Mouse (Mus musculus): ENCODE measurements around the gene Gatad1.
"Not testable (repeated sequence)": the region's sequence is repeated elsewhere in the genome, so short reads cannot be mapped to it uniquely, and the experiment has no call there.

The Gatad1 gene

DNA sequence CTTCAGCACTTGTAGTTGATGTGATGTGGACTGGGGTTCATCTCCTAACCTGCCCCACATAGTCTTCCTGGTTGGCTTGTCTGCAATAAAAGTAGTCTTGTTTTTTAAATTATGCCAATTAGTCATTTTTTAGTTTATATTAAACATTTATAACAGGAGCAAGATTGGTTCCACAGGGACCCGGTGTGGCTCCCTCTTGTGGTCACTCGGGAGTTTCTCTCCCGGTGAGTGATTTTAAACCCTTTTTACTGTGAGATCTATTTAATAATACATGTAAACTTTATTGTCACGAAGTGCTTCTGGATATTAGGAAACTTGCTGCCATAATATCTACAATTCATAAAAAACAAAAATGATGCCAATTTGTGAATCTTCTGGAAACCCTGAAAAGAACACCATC, 23.0 kb downstream of the Gatad1 start:
- no peak for DNase-seq

DNA sequence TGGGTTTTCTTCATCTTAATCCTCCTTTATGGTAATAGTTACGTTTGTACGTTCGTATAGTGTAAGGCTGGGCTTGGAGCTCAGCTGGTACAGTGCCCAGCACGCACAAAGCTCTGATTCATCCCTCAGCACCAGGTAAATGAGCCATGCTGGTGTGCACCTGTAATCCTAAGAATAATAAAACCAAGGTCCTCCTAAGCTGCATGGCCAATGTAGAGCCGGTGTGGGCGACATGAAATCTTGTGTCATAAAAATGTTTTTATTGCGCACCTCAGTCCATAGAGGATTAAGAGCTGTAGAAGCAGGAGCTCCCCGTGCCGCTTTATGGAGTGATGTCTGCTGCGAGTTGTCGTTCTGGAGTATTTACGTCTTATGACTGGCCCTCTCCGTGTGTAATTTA, 23.7 kb downstream of the Gatad1 start:
- DNase-seq = no peak

DNA sequence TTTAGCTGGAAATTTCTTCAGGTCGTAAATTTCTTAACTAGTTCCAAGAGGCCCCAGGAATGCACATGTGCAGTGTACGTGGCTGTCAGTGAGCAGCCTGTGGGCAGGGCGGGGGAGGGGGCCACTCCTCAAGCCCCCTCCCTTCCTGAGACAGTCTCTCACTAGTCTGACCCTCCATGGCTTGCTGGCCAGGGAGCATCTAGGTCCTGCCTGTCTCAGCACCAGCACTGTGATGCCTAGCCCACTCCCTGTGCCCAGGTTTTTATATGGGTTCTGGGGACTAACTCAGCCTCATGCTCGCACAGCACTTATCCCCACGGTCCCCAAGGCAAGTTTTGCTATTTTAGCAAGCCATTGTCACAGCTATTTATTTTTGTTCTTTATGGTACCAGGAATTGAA, 24.7 kb downstream of the Gatad1 start:
- DNase-seq = no peak

DNA sequence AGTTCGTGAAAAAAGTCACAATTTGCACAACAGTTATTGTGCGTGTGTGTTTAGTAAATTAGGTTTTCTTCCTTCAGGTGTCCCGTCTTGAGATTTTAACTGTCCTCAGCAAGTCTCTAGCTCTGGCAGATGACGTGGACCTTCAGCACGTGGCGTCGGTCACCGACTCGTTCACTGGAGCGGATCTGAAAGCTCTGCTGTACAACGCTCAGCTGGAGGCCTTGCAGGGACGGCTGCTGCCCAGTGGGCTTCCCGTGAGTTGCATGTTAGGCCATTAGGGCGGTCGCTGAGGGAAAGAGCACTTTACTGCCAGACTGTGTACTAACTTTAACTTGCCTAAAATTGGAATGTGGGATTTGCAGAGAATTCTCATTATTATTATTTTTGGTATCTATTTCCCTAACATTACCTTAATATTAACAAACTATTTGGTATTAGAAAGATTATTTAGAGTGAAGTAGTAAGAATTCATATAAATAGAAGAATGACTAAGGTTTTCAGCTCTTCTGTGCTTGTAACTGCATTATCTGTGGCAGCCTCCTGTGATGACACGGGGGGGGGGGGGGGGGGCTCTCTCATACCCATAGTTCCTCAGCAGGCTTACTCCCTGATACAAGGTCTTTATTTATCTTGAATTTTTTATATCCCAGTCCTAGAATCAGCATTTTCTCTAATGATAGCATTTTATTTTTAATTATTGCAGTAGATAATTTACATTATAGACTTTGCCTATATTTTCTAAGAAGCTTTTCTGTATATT, 25.3 kb downstream of the Gatad1 start:
- no peak for DNase-seq

DNA sequence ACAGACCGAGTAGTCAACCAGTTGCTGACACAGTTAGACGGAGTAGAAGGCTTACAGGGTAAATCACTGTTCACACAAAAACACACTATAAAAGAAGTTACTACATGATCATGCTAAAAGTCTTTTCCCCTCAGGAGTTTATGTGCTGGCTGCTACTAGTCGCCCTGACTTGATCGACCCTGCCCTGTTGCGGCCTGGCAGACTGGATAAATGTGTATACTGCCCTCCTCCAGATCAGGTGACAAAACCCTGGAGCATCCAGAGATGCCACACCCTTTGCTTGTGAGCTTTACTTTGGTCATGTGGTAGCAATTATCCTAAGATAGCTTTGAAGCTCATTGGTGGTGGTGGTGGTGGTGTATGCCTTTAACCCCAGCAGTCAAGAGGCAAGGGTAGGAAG, 26.9 kb downstream of the Gatad1 start:
- DNase-seq = no peak

DNA sequence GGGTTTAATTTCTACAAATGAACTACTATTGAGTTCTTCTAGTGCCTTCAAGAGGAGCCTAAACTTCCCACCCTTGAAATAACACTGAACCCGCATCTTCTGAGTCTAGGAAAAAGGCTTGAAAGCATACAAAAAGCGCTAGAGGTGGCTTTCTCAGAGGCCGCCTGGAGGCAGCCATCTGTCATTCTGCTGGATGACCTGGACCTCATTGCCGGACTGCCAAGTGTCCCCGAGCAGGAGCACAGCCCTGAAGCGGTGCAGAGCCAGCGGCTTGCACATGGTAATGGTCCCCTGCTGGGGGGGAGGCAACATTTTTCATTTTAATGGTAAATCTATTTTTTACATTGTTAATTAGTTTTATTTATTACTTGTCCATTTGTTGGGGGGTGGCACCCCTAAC, 36.5 kb downstream of the Gatad1 start:
- DNase-seq = no peak

DNA sequence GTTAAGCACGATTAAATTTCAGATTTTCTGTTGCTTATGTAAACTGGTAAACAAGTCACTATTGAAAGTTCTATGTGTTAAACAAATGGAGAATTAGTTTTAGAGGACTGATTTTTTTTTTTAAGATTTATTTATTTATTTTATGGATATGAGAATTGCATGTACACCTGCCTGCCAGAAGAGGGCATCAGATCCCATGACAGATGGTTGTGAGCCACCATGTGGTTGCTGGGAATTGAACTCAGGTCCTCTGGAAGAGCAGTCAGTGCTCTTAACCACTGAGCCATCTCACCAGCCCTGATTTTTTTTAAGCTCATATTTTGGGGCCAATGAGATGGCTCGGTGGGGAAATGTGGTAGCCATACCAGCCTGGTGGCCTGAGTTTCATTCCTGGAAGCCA, 45.1 kb downstream of the Gatad1 start:
- not testable (repeated sequence) for DNase-seq

DNA sequence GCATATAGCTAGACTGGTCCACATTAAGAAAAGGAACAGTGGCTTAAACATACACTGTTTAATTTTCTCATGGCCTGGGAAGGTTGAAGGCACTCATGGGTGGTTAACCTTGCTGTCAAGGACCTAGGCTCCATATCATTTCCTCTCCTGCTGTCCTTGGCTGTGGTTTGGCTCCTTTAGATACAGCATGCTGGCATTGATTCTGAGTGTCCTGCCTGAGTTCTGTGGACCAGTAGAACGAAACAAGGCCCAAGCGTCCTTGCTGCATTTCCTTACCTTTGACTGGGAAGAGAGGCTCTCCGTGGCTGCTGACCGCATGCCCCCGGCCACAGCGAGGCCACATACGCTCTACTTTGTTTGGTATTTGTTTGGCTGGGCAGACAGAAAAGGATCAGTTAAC, 47.7 kb downstream of the Gatad1 start:
- no peak for DNase-seq

DNA sequence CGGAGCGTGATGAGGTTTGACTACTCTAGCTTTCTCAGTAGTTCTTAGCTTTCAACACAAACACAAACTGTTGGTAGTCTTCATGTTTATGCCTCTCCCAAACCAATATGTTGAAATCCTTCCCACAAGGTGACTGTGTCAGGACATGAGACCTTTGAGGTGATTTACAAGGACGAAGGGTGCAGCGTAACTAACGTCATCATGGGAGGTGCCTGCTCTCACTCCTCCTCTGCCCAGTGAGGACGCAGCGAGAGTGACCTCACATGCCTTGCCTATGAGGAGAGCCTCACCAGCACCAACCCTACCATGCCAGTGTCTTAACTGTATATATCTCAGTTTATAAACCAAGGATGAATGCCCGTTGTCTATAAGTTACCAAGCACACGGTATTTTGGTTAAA, 49.9 kb downstream of the Gatad1 start:
- no peak for DNase-seq

DNA sequence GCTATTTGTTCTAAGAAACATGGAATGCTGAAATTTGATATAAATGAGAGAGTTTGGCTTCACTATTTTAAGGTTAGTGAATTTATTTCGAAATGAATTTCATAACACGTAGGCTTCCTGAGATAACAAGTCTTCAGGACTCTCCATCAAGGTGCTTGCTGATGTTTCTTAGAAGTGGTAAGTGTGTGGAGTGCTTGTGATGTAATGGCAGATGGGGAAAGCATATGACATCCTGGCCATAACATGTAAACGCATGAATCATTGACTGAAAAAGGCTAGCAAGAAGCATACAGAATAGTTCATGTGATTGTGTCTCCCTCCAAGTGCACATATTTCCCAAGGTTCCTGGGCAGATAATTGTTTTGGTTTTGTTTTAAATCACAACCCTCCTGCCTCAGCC, 56.2 kb downstream of the Gatad1 start:
- no peak for DNase-seq

DNA sequence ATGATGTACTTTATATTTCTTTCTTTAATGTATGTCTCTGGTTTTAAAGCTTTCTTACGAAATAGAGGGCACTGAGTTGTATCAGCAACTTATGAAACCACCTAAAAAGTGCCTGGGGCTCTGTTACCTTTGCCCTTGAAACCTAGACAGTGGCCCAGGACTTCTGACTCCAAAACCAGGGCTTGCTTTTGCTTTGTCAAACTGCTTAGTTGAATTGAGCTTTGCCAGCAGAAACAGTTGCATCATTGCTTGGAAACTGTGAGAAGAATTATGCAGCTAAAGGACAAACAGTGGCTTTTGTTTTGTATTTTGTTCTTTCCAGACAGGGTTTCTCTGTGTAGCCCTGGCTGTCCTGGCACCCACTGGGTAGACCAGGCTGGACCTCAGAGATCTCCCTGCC, 56.7 kb downstream of the Gatad1 start:
- no peak for DNase-seq

DNA sequence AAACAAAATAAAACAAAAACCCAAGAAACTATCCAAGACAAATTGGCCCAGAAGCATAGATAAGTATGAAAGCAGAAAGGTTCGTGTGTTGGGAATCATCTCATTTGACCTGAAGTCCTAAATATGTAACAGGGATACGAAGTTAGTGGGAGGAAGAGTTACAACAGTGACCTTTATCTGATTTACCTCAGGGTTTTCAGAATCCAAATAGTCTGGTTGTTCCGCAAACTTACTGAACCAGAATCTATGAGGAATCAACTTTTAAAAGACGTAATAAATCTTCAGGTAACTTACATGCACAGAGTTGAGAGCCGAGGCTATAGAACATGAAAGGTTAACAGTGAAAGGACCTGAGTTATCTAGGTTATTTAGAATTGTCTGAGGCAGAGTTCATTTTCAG, 58.2 kb downstream of the Gatad1 start:
- DNase-seq = no peak

DNA sequence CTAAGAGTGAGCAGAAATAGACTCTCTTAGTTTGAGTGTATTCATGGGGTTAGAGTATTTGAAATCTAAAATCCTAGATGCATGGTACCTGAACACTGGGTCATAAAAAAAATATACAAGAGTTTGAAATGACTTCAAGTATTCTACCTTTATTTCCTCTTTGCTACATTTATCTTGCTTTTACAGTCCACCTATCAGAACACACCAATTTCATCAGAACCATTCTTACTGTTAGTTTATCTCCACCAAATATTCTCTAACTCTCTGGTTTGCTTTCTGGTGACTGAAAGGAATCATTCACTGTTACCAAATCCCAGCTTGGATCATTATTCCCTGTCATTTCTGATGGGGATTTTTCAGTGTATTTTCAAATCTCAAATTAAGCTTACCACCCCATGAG, 59.8 kb downstream of the Gatad1 start:
- DNase-seq = no peak

DNA sequence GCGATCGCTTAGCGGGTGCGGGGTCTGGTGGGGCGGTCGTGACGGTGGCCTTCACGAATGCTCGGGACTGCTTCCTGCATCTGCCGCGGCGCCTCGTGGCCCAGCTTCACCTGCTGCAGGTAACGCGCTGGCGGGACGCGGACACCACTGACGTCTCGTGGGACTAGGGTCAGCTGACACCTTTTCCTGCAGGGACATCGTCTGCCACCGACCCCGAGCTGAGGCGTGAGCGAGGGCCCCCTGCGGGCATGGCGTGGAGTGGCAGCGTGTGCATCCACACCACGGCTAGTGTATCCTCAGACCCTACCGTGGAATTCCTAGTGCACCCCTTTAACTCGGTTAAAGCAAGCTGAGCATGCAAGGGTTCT, 60.6 kb downstream of the Gatad1 start, which contains the start of gene Rbm48:
Rbm48 (minus strand) TSS at position 187 of the 368 bp plus-strand sequence.
- DNase-seq = peak; percentile 87 to 89

DNA sequence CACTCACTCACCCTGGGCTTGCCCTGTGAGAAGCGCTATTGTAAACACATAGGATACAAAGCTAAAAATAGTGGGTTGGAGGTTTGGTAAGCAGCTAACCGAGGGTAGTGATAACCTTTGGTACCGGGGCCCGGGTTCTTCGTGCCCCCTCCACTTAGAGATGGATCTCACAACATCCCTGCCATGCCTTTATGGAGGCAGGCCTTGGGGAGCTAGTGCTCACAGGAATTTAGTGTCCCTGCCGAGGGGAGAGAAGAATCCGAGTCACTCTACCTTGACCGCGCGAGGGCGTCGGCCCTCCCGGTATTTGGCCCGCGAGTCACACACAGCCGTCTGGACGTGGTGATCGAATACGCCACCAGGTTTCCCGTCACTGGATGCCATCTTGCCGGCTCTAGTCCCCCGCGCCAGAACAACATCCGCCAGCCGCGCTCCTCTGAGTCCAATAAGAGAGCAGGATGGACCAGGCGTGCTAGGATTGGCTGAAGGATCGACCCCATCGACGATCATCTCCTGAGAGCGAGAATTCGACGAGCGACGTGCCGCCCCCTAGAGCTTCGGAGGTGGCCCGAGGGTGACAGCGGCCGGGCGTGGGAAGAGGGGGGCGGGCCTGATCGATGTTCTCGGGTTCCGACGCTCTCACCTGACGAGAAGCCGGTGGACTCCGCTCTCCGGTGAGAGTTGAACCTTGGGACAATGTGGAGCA, 61.1 kb downstream of the Gatad1 start, which contains the start of gene Pex1:
Pex1 (plus strand) TSS at position 374 of the 706 bp plus-strand sequence.
- DNase-seq = peak; percentile 97

Measured in lung, postnatal 4 days (tissue).